Mouse (Mus musculus) B cell, adult 2 months (primary cell): ENCODE data around the gene Ccdc141.
"Not testable (repeated sequence)": the region's sequence is repeated elsewhere in the genome, so short reads cannot be mapped to it uniquely, and the experiment has no call there.

ENCODE experiments used
- DNase-seq, 2 experiments: peaks; one replicate each; pipeline ENCODE4 v3.0.0; 2022

Gene Ccdc141

GRCm38 (mm10) chr2:77039683-77040082 is 130.8 kb downstream of the Ccdc141 start:
- no peak for DNase-seq

GRCm38 (mm10) chr2:77039281-77039680 is 131.2 kb downstream of the Ccdc141 start:
- DNase-seq = no peak

DNA sequence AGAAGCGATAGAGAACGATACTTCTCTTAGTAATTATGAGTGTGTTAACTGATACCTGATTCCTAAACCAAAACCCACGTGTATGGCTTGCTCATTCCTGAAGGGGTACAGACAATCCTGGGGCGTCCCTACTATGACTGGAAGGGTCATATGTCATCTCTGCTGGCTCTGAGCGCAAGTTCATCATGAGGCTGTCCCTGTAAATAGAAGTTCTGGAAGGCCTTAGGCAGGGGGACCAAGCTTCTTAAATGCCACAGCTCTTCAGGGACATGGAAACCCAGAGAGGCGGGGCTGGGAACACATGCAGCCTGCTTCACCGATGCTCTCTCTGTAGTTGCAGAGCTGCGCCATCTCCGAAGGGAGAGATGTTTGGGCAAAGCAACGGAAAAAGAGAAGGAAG is 133.2 kb downstream of the Ccdc141 start:
- DNase-seq = no peak

- DNase-seq = no peak
Observed at GRCm38 (mm10) chr2:77034112-77034511, 136.3 kb downstream of the Ccdc141 start.

GRCm38 (mm10) chr2:77033322-77034060 is 136.9 kb downstream of the Ccdc141 start:
- DNase-seq = no peak

- no peak for DNase-seq
Observed at GRCm38 (mm10) chr2:77020649-77021048, 149.8 kb downstream of the Ccdc141 start.

- DNase-seq = no peak
Observed at GRCm38 (mm10) chr2:77017735-77018134, 152.7 kb downstream of the Ccdc141 start.

DNA sequence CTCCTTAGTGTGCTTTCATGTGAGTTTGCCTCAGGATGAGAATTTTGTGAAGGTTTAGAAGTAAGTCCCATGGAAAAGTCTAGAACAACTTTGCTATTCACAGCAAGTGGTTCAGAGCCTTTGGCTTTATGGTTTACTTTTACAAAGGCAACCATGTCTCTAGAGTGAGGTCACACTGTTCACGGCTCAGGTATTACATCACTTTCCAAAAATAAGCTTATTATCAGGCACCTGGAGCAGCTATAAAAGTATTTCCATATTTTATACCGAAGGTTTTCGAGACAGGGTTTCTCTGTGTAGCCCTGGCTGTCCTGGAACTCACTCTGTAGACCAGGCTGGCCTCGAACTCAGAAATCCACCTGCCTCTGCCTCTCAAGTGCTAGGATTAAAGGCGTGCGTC is 157.0 kb downstream of the Ccdc141 start:
- DNase-seq = not testable (repeated sequence)

DNA sequence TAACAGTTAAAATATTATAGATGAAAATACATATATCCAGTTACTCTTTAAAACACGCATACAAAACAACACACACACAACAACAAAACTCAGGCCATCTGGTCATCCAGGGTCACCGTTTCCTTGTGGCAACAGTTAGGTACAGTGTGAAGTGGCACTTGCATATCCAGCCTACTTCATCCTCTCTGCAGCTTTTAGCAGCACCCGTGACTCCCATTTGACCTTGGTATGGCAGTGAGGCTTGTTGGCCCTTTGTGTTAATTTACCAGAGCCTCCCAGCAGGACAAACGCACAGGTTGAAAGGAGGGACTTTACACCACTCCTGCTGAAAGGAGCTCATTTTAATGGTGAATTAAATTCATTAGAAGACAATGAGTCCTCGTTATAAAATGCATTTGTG is 158.5 kb downstream of the Ccdc141 start:
- no peak for DNase-seq

DNA sequence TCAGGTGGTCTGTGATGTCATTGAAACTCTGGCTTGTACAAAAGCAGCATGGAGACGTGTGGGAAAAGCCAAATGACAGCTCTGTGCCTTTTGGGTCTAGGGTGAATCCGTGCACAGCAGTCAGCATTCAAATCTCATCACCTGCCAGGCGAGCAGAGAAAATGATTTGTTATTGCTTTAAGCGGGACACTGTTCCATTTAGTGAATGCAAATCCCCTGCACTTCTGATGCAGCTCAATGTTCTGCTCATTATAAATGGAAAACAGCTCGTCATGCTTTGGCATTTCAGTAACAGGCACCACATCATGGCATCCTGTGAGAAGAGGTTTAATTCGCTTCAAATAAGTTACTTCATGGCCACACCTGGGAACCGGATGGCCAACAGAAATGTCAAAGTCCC is 163.4 kb downstream of the Ccdc141 start:
- no peak for DNase-seq

DNA sequence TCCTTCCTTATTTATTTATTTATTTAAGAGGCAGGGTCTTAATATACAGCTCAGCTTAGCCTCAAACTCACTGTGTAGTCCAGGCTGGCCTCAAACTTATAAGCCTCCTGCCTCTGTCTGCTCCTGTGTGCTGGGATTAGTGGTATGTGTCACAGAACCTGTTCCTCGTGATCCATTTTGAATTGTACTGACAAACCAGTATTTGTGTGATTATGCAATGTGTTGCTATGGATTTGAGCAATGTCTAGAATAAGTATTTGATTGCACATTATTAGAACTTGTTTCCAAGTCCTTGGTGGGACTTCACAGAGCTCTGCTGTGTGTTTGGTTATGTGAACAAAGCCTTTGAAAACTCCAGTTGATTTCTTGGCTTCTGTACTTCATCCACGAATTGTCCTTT is 167.3 kb downstream of the Ccdc141 start:
- DNase-seq = no peak

- DNase-seq = no peak
Observed at GRCm38 (mm10) chr2:76998351-76998750, 172.1 kb downstream of the Ccdc141 start.

DNA sequence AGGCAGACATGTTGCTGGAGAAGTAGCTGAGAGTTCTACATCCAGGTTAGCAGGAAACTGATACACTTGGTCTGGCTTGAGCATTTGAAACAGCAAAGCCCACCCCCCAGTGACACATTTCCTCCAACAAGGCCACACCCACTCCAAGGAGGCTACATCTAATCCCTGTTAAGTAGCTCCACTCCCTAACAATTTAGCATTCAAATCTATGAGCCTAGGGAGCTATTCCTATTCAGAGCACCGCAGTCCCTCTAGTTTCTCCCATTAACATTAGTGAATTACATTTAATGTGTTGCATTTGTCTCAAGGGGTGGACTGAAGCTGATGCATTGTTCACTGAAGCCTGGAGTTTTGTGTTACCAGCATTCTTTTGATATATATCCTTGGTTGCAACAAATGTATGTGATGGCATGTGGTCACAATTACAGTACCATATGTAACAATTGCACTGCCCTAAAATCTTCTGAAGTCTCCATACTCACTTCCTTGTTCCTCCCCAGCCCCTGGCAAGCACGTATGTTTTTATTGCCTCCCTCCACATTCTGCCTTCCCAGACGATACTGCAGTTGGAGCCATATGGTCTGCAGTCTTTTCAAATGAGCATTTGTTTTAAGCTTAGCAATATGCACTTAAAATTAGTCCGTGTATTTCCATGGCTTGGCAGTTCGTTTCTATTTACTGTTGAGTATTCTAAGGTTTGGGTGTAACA is 177.8 kb downstream of the Ccdc141 start:
- no peak for DNase-seq

- no peak for DNase-seq
Observed at GRCm38 (mm10) chr2:76987317-76987716, 183.1 kb downstream of the Ccdc141 start.

DNA sequence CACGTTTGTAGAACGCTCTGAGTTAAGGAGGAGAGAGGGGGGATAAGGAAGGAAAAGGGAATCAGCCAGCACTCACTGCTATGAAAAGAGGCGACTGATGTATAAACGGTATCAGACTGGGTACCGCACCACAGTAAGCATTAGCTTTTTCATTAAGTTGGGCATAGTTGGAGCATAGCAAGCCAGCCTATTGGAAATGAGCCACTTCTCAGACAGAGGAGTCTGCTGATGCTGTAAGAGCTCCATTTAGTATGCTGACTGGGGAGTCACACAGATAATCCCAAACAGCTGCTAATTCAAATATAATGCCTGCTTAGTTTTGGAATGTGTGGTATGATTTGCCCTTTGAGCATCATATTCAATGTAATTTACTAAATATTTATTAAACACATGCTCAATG is 186.1 kb downstream of the Ccdc141 start:
- DNase-seq = no peak

DNA sequence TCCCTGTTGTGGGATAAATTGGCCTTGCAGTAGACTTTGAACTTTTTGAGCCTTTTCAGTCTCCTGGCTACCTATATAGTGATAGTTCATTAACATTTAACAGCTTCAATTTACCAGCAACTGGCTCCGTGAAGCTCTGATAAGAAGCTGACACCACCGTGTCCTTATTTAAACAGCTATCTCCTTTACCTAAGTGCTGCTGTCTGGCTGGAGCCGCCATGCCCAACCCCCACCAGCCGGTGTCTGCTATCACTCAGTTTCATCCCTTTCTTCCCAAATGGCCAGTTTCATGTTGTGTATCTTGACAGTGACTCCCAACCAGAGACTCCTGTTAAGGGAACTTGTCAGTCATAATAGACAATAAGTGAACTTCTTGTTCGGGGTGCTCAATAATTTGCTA is 186.8 kb downstream of the Ccdc141 start:
- DNase-seq = no peak

GRCm38 (mm10) chr2:76982391-76983145 is 187.9 kb downstream of the Ccdc141 start, which contains the start of gene Ttn:
Ttn (minus strand) TSS chr2:76982547.
- DNase-seq = no peak

DNA sequence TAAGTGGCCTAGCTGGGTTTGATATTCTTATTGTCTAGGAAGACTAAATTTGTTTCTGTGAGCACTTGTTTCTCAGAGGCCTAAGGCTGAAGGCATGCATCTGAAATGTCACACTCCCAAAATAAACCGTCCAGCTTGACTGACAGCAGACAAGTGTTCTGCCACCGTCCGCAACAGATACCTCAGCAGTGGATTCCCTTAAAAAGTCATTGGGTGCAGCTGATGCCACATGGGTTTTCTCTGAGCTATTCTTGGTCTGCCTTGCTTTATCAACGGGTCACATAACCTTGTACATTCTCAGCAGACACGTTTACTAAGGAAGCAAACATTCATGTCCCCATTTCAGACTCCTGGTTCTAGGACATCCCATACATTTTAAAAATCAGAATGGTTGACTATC is 188.7 kb downstream of the Ccdc141 start:
- DNase-seq = no peak

DNA sequence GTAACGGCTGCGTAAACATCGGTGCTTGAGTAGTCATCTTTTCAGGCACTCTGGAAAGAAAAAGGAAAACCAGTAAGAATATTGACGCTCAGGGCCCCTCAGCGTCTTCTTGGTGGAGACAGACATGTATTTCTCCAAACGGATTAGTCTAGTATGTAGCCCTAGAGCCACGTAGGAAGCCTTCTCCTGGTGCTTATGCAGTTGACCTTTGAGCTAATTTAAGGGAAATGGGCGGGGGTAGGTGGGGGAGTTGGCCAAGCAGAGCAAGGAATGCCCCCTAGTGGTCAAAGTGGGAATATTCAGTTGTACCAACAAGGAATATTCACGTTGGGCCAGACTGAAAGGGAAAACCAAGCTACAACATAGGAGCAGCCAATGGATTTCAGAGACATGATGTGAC is 190.3 kb downstream of the Ccdc141 start:
- DNase-seq = peak; percentile 23 to 27

- no peak for DNase-seq
Observed at GRCm38 (mm10) chr2:76977650-76978049, 192.8 kb downstream of the Ccdc141 start.

DNA sequence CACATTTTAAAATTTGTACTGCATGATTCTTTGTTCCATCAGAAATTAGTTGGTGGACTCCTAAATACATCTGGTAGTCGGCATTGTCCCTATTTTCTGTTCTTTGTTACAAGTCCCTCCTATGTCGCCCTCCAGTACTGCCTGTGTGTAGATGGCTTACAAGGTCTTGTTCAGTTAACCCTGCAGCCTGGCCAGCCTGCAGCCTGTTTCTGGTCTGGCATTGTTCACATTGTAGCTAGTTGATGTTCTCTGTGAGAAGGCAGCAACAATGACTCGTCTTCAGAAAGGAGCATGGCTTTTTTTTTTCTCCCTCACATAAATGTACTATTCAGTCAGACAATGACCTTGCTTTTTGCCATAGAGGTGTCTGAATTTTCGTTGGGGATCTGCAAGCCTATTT is 198.4 kb downstream of the Ccdc141 start:
- no peak for DNase-seq

DNA sequence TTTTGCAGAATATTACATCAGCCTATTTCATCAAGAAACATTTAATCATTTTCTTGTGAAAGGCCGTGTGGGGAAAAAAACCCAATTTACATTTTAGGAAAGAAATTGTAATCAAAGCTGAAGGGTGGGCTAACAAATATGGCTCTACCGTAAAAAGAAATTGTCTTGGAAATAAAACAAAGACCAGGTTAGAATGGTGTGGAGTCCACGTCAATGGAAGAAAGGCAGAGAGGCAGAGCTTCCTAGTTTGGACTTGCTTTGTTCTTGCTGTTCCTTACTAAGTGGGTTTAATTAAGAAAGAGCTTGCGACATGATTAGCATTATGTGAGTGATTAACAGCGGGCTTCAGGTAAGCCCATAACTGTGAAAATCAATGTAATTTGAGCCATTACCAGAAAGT is 199.4 kb downstream of the Ccdc141 start:
- no peak for DNase-seq

DNA sequence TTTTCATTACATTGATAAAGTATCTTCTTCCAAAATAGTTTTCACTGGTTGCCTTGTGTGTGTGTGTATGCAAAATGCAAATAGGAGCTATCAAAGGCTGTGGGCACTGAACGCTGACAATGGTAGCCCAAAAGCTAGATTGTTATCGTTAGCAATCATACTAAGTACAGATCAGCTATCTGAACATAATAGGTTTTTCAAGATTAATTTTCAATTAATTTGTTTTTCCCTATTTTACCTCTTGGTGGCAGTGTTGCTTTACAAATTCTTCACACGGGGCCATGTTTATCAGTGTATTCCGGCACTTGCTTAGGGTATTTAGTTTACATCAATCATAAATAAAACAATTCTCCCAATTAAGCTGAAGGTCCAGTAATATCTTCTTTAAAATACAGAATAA is 199.8 kb downstream of the Ccdc141 start:
- no peak for DNase-seq

DNA sequence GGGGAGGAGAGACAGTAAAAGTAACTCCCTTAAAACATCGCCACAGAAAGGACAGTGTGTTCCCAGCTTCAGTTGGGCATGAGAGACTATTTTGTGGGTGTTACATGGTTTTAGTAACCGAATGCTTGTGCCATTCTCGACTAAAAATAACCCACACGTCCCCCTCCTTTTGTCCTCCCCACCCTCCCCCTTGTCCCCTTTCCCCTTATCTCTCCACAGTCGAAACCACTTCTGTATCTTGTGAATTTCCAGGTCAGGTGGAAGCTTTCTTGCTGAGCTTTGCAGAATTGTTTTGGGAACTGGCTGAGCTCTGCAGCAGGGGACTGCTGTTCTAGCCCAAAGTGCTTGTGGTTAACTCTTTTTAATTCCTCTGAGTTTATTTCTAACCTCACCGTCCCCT is 200.2 kb downstream of the Ccdc141 start:
- DNase-seq = no peak
